Mouse (Mus musculus) T-helper 2 cell (primary cell): ENCODE results near the gene Gm15294.

Experiments used
- in situ Hi-C: fragments of 300-600 bp; cut with MboI, MseI; formaldehyde crosslinking; loops from one replicate; pipeline ENCODE4 v1.15.1; 2025; ENCODE audit warnings: high pct_unique_total_duplicates

Gm15294 gene

GRCm38 (mm10) chrX:141875135-141875534 is at the start of gene Gm15294:
TSS of gene Gm15294 (minus strand) at chrX:141875235.
- in situ Hi-C loops: no loop called here

DNA sequence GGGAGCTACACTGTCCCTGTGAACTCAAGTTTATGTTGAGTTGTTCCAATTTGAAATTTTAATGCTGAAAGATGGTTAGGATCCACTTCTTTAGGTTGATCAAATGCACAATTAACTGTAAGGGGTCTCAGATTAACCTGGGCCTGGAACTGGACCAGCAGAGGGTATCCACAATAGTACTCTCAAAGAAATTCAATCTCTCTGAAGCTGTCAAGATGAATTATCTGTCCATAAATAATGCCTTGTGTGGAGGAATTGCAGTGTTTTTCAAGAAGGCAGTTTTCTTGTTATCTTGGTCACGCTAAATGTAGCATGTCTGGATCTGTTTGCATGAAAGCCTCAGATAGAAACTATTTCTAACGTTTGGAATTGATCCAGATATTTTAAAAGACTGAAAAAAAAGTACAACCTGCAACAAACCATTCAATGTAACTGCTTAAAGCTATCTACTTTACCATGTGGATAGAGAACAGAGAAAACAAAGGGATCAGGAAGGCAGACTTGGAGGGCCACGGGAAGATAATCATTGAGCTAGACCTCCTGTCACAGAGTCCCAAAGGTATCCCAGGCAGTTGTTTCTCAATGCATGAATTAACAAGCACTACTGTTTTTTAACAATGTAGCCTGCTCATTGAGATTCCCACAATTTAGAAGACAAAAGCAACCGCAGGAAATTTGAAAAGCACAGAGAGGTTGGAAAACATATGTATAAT is 9.5 kb upstream of the Gm15294 start:
- in situ Hi-C loops: no loop called here

GRCm38 (mm10) chrX:141874024-141874423 is 1.0 kb downstream of the Gm15294 start:
- in situ Hi-C loops: no loop called here

GRCm38 (mm10) chrX:141873597-141873996 is 1.4 kb downstream of the Gm15294 start:
- in situ Hi-C loops: no loop called here

DNA sequence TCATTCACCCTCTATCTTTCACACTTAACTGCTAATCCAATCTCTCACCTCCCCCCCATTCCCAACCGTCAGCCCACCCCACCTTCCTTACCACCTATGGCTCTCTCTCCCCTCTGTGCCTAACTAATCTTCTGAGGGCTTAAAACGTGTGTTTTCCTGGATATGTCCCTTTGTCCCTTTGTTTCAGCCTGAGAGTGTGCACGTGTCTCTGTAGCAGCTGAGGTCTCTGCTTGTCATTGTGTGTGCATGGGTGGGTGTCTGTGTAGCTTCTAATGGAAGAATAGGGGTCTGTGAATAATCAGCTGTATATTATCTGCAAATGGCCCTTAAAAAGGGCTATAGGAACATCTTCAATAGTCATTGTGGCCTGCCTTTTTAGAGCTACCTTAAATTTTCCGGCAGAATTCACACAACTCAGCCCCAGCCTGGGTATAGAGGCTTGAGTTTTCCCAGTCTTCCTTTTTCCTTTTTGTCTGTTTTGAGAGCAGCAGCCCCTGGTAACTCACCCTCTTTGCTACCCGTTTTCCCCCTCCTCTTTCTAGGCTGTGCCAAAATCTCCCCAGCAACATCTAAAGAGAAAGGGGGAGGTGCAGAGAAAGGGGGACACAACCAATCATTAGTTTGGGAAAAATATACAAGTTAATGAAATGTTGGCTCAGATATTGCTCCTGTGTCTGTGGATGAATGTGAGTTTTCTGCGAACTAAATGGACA is 19.2 kb downstream of the Gm15294 start:
- in situ Hi-C loops: no loop called here
